Mouse (Mus musculus) neutrophil, adult 65 days (primary cell): ENCODE data around the gene Spert. TPM values are rescaled to one million over a fixed set of nuclear protein-coding genes. Genes with fewer than 3 reads are reported as not detected.

ENCODE experiments used
- total RNA-seq: library from RNA; stranded (reverse); gene quantifications from 2 replicates; pipeline ENCODE4 v1.2.4, GENCODE M21; 2023

Spert gene
- not detected in 2 replicates for total RNA-seq

DNA sequence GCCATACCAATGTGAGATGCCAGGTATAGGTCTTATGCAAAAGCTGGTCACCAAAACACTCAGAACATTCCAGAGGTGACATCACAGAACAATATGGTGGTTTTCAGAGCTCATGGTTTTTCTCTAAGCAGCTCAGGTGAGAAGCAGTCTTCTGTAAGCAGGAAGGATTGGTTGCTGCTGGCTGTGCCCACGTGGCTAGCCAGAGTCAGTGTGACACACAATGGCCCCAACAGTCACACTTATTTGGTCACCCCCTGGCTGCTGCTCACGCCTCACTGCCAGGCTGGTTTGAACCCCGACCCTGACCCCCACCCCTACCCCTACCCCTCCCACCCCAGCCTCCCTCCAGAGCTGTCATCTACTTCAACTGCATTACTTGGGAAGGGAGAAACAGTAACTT lies at the start of gene Spert:
TSS of gene Spert (minus strand) at position 139 of the 400 bp plus-strand sequence.

DNA sequence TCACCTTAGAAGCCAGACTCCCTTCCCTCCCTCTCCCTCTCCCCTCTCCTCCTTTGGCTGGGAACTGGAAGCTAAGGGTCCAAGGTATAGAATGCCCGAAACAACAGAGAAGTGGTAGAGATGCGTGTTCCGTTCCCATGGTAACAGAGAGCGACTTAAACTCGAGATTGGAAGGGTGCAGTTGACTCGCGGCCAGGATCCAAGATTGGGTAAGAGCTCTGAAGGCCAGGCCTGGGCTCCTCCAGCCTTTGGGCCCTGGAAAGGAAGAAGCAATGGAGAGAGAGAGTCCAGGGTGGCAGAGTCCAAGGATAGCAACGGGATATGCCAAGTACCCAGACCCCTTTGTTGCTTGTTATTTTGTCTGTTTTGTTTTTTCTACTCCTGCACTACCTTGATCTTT lies 49.2 kb upstream of the Spert start, which contains the start of gene Erich6b:
TSS of gene Erich6b (plus strand) at position 180 of the 400 bp plus-strand sequence.

Other genes starting within 250 kb of the Spert start
- gene Siah3, start 137.1 kb downstream of the Spert start, total RNA-seq: not detected in 2 replicates
- gene Erich6b, start 49.1 kb upstream of the Spert start, total RNA-seq: not detected in 2 replicates
- gene Cog3, start 161.4 kb upstream of the Spert start, total RNA-seq: 19.1 and 24.5 TPM in 2 replicates
- gene Slc25a30, start 193.9 kb upstream of the Spert start, total RNA-seq: 19.3 and 28.3 TPM in 2 replicates